Mouse (Mus musculus): ENCODE data around the gene Cipc.

Gene Cipc

GRCm38 (mm10) chr12:86931919-86932574 is 14.8 kb upstream of the Cipc start:
- no peak for DNase-seq (ENCODE audit: low read depth in 1 of 2, low spot score in 2 of 2)

- DNase-seq (ENCODE audit: low read depth in 1 of 2, low spot score in 2 of 2), result no peak
Measured at GRCm38 (mm10) chr12:86932575-86932952, 14.3 kb upstream of the Cipc start.

GRCm38 (mm10) chr12:86934748-86935147 is 12.1 kb upstream of the Cipc start:
- no peak for DNase-seq (ENCODE audit: low read depth in 1 of 2, low spot score in 2 of 2)

GRCm38 (mm10) chr12:86935692-86936282 is 11.1 kb upstream of the Cipc start:
- no peak for DNase-seq (ENCODE audit: low read depth in 1 of 2, low spot score in 2 of 2)

GRCm38 (mm10) chr12:86936587-86937343 is 10.1 kb upstream of the Cipc start:
- no peak for DNase-seq (ENCODE audit: low read depth in 1 of 2, low spot score in 2 of 2)

- DNase-seq (ENCODE audit: low read depth in 1 of 2, low spot score in 2 of 2), result no peak
Measured at GRCm38 (mm10) chr12:86938571-86938970, 8.3 kb upstream of the Cipc start.

GRCm38 (mm10) chr12:86941173-86941572 is 5.7 kb upstream of the Cipc start:
- no peak for DNase-seq (ENCODE audit: low read depth in 1 of 2, low spot score in 2 of 2)

- no peak for DNase-seq (ENCODE audit: low read depth in 1 of 2, low spot score in 2 of 2)
Measured at GRCm38 (mm10) chr12:86941734-86942486, 4.9 kb upstream of the Cipc start.

GRCm38 (mm10) chr12:86943421-86943820 is 3.4 kb upstream of the Cipc start:
- DNase-seq (ENCODE audit: low read depth in 1 of 2, low spot score in 2 of 2), result no peak

- DNase-seq (ENCODE audit: low read depth in 1 of 2, low spot score in 2 of 2), result peak in 1 of 2 experiments; percentile 26
Measured at GRCm38 (mm10) chr12:86945126-86945525, 1.7 kb upstream of the Cipc start.

- DNase-seq (ENCODE audit: low read depth in 1 of 2, low spot score in 2 of 2), result no peak
Measured at GRCm38 (mm10) chr12:86946301-86946781, 502 bp upstream of the Cipc start.

GRCm38 (mm10) chr12:86947681-86948401 is 998 bp downstream of the Cipc start:
- peak in 1 of 2 experiments; percentile 10 for DNase-seq (ENCODE audit: low read depth in 1 of 2, low spot score in 2 of 2)

GRCm38 (mm10) chr12:86948627-86949026 is 1.8 kb downstream of the Cipc start:
- no peak for DNase-seq (ENCODE audit: low read depth in 1 of 2, low spot score in 2 of 2)

- peak in 1 of 2 experiments; percentile 18 for DNase-seq (ENCODE audit: low read depth in 1 of 2, low spot score in 2 of 2)
Measured at GRCm38 (mm10) chr12:86949501-86949900, 2.7 kb downstream of the Cipc start.

GRCm38 (mm10) chr12:86950161-86950960 is 3.5 kb downstream of the Cipc start:
- DNase-seq (ENCODE audit: low read depth in 1 of 2, low spot score in 2 of 2), result peak; percentile 34 to 49

- no peak for DNase-seq (ENCODE audit: low read depth in 1 of 2, low spot score in 2 of 2)
Measured at GRCm38 (mm10) chr12:86950961-86951360, 4.1 kb downstream of the Cipc start.

GRCm38 (mm10) chr12:86952331-86952850 is 5.5 kb downstream of the Cipc start:
- no peak for DNase-seq (ENCODE audit: low read depth in 1 of 2, low spot score in 2 of 2)

- no peak for DNase-seq (ENCODE audit: low read depth in 1 of 2, low spot score in 2 of 2)
Measured at GRCm38 (mm10) chr12:86955894-86956293, 9.1 kb downstream of the Cipc start.

- no peak for DNase-seq (ENCODE audit: low read depth in 1 of 2, low spot score in 2 of 2)
Measured at GRCm38 (mm10) chr12:86958558-86958957, 11.7 kb downstream of the Cipc start.

- no peak for DNase-seq (ENCODE audit: low read depth in 1 of 2, low spot score in 2 of 2)
Measured at GRCm38 (mm10) chr12:86959661-86960060, 12.8 kb downstream of the Cipc start.
